Mouse (Mus musculus): Measurements from ENCODE around the gene Fcgrt.

GRCm38 (mm10) chr7:45106441-45106840 lies 2.8 kb upstream of the Fcgrt start:
- TF ChIP-seq ZKSCAN1 (IDR thresholded peaks at IDR 0.05; ENCODE audit: borderline replicate concordance, low read depth, low read length): no peak
- TF ChIP-seq CTCF (conservative IDR thresholded peaks at IDR 0.05 in 1 of 2, IDR thresholded peaks at IDR 0.05 in 1 of 2; ENCODE audit: low read depth in 2 of 2, low read length in 2 of 2): no peak
- no peak for TF ChIP-seq EP300 (IDR thresholded peaks at IDR 0.05; ENCODE audit: low read length)
- TF ChIP-seq KAT2A (IDR thresholded peaks at IDR 0.05; ENCODE audit: insufficient replicate concordance, low read length): no peak
- no peak for TF ChIP-seq MAZ (IDR thresholded peaks at IDR 0.05; ENCODE audit: low read depth, low read length)
- TF ChIP-seq POLR2A (IDR thresholded peaks at IDR 0.05; ENCODE audit: low read depth, low read length): no peak
- no peak for TF ChIP-seq USF2 (conservative IDR thresholded peaks at IDR 0.05; ENCODE audit: low read depth, low read length)
- no peak for TF ChIP-seq USF1 (IDR thresholded peaks at IDR 0.05; ENCODE audit: low read depth, low read length)
- no peak for TF ChIP-seq JUN (IDR thresholded peaks at IDR 0.05; ENCODE audit: insufficient read depth, low read depth, low read length)
- no peak for TF ChIP-seq POLR2AphosphoS2 (IDR thresholded peaks at IDR 0.05; ENCODE audit: low read depth, low read length)
- no peak for TF ChIP-seq BHLHE40 (IDR thresholded peaks at IDR 0.05; ENCODE audit: low read depth, low read length)
